Mouse (Mus musculus) bone marrow, adult 2 months (tissue): ENCODE measurements around the gene Itga5.

Experiments used
- CTCF ChIP-seq: fragments of 200-500 bp; IDR thresholded peaks from 2 replicates; pipeline ENCODE4 v1.5.1; 2011; ENCODE audit warnings: low read length, control low read depth; ENCODE audit not compliant: control insufficient read depth, insufficient read depth
- POLR2A ChIP-seq: fragments of 200-500 bp; IDR thresholded peaks from 2 replicates; pipeline ENCODE4 v1.6.1; 2011; ENCODE audit warnings: low read depth, mild to moderate bottlenecking, control low read depth, low read length, borderline replicate concordance; ENCODE audit not compliant: control insufficient read depth

- no peak for TF ChIP-seq CTCF
- no peak for TF ChIP-seq POLR2A
These were observed 43.5 kb downstream of the Itga5 start for GRCm38 (mm10) chr15:103323070-103323454.
